Mouse (Mus musculus): ENCODE measurements around the gene Tnfrsf25.

Tnfrsf25 gene

DNA sequence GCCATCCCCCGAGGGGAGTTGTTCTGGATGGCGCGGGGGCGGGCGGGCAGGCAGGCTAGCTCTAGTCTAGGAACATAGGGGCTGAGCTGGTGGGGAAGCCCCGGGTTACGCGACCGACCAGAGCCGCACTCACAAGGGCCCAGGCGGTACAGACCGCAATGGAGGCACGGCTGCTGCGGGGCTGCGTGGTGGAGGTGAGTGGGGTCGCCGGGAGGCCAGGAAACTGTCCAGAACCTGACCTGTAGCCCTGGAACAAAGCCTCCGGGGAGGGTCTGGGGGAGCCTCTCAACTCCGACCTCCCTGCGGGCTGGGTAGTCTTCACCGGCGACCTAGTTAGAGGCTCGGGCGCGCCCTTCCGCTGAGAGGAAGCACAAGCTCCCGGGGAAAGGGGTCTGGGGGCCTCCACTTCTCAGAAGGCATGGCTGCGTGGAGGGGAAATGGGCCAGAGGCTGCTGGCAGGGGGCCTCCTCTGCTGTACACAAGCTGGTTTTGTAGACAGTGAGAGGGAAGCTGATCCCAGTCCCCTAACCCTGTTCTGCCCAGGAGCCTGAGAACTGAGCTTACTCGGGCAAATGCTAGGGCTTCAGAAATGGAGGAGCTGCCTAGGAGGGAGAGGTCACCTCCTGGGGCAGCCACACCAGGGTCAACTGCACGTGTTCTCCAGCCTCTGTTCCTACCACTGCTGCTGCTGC, at the start of gene Tnfrsf25:
Tnfrsf25 (plus strand) TSS at position 14 of the 692 bp plus-strand sequence.
- no peak for DNase-seq (ENCODE audit: extremely low spot score, low read depth, low spot score)

- DNase-seq (ENCODE audit: extremely low spot score, low read depth, low spot score) = no peak
These were observed 48.5 kb upstream of the Tnfrsf25 start for GRCm38 (mm10) chr4:152067280-152067679.

GRCm38 (mm10) chr4:152068166-152068724, 47.5 kb upstream of the Tnfrsf25 start:
- DNase-seq (ENCODE audit: extremely low spot score, low read depth, low spot score) = no peak

GRCm38 (mm10) chr4:152069245-152069644, 46.5 kb upstream of the Tnfrsf25 start:
- DNase-seq (ENCODE audit: extremely low spot score, low read depth, low spot score) = no peak

DNA sequence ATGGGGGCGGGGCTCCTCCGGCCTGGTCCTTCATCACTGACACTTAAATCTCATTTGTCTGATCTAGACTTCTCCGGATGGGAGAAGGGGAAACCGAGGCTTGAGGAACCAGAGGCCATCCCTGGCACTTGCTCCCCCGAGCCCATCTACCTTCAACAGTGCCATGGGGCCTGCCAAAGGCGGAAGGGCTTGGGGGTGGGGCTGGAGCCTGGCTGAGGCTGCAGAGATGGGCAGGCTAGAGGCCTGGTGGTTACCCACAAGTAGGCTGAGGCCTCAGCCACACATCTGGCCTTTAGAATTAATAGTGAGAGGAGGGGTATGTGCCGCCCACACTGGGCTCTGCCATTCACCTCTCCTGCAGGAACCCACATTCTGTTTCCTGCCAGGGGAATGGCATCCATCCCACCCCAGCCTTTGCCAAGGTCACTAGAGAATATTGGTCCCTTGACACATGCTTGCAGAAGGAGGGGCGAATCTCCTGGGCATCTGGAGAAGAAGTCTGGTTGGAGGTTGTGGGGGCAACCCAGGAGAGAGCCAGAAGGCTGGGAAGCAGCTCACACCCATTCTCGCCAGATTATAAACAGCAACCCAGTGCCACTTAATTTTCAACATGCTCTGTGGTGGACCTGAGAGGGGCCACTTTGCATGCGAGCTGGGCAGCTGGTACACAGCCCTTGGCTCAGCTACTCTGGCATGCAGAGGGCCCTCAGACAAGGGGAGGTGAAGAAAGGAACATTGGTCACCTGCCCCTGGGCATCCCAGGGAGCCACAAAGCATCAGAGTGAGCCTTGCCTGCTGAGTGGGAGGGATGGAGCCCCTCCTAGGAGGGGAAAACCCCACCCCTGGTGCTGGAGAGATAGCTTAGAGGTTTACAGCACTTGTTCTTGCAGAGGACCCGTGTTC, 45.0 kb upstream of the Tnfrsf25 start:
- DNase-seq (ENCODE audit: extremely low spot score, low read depth, low spot score) = no peak

GRCm38 (mm10) chr4:152072121-152072601, 43.6 kb upstream of the Tnfrsf25 start, which contains the start of gene Plekhg5:
Gene Plekhg5 (plus strand): TSS chr4:152072498.
- no peak for DNase-seq (ENCODE audit: extremely low spot score, low read depth, low spot score)

GRCm38 (mm10) chr4:152072655-152073054, 43.1 kb upstream of the Tnfrsf25 start:
- no peak for DNase-seq (ENCODE audit: extremely low spot score, low read depth, low spot score)

DNA sequence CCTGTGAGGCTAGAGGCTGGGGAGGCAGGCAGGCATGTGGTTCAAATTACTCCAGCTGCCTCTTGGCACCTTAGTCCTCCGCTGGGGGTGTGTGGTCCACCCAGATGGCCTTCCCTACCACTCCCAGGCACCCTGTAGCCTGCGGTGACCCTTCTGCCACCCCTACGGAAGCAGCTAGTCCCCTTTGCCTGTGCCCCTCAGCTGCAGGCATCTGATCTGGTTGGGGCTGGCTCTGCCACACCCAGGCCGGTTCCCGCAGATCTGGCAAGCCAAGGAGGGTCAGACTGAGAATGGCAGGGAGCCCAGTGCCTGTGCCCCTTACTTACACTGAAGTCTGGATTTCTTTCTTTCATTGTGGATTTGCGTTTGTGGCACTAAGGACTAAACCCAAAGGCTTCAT, 42.0 kb upstream of the Tnfrsf25 start:
- no peak for DNase-seq (ENCODE audit: extremely low spot score, low read depth, low spot score)

DNA sequence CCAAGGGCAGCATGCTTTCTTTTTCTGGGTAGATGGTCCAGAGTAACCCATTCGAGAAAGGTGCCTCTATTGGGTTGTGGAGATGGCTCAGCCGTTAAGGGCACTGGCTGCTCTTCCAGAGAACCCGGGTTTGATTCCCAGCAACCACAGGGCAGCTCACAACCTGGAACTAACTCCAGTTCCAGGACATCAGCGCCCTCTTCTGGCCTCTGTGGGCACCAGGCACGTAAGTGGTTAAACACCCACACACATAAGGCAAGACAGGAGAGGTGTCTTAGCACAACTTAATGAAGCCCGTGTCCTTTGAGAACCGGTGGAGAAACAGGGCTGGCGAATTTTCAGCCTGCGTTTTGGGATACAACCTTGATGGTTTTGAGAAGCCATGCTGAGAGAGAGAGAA, 41.2 kb upstream of the Tnfrsf25 start:
- DNase-seq (ENCODE audit: extremely low spot score, low read depth, low spot score) = no peak

- DNase-seq (ENCODE audit: extremely low spot score, low read depth, low spot score) = no peak
These were observed 38.5 kb upstream of the Tnfrsf25 start for GRCm38 (mm10) chr4:152077191-152077590.

GRCm38 (mm10) chr4:152078105-152078530, 37.6 kb upstream of the Tnfrsf25 start:
- DNase-seq (ENCODE audit: extremely low spot score, low read depth, low spot score) = no peak

- no peak for DNase-seq (ENCODE audit: extremely low spot score, low read depth, low spot score)
These were observed 36.5 kb upstream of the Tnfrsf25 start for GRCm38 (mm10) chr4:152079261-152079660.

GRCm38 (mm10) chr4:152079931-152080330, 35.8 kb upstream of the Tnfrsf25 start:
- DNase-seq (ENCODE audit: extremely low spot score, low read depth, low spot score) = no peak

DNA sequence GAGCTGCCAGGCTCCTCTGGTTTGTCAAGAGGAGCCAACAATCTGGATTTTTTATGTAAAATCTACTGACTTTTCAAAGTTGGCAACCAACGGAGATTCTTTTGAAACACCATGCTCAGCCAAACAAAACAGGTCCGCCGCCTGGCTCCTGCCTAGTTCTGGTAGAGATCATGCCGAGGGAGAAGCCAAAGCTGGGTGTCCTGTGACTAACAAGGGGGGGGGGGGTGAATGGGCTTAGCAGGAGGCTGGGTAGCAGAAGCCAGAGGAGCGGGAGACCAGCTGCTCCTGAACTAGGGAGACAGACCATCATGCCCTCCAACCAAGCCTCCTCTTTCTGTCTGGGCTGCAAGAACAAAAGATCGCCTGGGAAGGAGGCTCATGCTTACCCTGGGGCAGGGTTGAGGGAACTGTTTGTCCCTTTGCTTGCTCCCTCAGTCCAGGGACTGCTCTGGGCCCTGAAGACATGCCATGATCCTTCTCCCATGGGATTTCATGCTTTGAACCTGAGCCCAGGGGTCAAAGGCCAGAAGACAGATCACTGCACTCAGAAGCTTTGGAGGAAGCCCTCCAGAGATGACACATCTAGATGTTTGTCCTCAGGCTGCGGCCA, 32.0 kb upstream of the Tnfrsf25 start:
- no peak for DNase-seq (ENCODE audit: extremely low spot score, low read depth, low spot score)

GRCm38 (mm10) chr4:152084616-152085015, 31.1 kb upstream of the Tnfrsf25 start:
- DNase-seq (ENCODE audit: extremely low spot score, low read depth, low spot score) = no peak

DNA sequence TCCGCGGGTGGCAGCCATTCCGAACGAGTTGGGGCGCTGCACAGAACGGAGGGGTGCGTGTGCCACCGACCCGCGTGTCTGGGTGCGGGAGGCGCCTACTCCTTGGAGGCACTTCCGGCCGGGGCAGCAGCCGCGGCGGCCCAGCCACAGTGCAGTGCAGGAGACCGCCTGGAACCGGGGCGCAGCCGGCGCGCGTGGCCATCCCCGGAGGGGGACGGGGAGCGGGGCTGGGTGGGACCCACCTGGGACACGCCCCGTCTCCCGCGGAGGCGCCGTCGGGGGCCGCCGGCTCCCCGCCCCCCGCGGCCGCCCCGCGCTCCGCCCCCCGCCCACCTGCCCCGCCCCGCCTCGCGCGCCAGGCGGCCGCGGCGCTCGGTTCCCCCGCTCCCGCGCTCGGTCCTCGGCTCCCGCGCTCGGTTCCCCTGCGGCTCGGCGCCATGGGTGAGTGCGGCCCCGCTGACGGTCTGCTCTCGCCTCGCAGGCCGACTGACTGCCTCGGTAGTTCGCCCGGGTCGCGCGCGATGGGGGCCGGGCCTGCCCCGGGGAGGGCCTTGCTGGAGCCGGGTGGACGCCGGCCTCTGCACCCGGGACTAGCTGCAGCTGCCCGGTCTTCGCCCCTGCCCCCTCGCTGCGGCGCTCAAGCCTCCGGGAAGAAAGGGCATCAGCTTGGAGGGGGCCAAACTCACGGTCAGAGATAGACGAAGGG, 29.1 kb upstream of the Tnfrsf25 start:
- DNase-seq (ENCODE audit: extremely low spot score, low read depth, low spot score) = no peak

DNA sequence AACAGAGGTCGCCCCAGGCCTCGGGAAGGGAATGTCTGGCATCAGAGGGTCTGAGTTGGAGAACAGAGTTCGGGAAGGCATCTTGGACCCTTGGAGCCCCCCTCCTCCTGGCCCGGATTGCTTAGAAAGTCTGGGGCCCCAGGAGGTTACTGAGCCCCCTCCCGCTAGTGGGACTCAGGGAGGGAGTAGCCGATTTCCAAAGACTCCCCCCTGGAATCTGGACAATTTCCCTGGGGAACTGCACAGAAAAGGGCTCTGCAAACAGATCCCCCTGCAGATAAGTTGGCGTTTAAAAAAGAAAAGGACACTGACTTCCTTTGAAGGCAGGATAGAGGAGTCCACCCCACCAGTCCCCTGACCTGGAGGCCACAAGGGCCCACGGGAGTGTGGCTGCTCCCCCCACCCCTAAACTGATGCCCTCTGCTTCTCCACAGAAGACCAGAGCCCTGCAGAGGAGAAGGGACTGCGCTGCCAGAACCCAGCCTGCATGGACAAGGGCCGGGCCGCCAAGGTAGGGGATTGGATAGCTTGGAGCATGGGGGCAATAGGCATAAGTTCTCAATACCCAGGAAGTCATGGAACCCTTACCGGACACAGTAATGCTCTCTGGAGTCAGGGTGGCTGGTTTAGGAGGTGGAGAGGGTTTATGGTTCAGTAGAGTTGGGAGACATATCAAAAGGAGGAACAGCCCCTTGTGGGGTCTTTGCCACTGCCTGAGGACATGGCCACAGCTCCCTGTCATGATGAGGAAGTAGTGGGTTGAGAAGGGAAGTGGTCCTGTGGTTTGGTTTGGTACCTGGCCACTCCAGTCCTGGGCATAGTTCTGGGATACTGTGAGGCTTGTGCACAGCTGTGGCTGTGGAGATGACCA, 28.3 kb upstream of the Tnfrsf25 start:
- no peak for DNase-seq (ENCODE audit: extremely low spot score, low read depth, low spot score)

- DNase-seq (ENCODE audit: extremely low spot score, low read depth, low spot score) = no peak
These were observed 27.6 kb upstream of the Tnfrsf25 start for GRCm38 (mm10) chr4:152088133-152088532.

- DNase-seq (ENCODE audit: extremely low spot score, low read depth, low spot score) = no peak
These were observed 27.1 kb upstream of the Tnfrsf25 start for GRCm38 (mm10) chr4:152088556-152089120.
